Mouse (Mus musculus): ENCODE results near the gene Gns. TPM values are rescaled to one million over a fixed set of nuclear protein-coding genes. Genes with fewer than 3 reads are reported as not detected.

Gene Gns
- polyA plus RNA-seq, 1 experiment from 2014 or later = 38.8 TPM

Other genes with a start within 250 kb of the Gns start
- gene Tbc1d30, start 13.8 kb upstream of the Gns start, polyA plus RNA-seq (2014; fragmentation: Nextera tagmentation; extraction: Ambion mirVana) = 4.7 and 6.1 TPM in 2 replicates
- gene Rassf3, start 111.3 kb downstream of the Gns start, polyA plus RNA-seq (2014; fragmentation: Nextera tagmentation; extraction: Ambion mirVana) = 7.0 and 8.1 TPM in 2 replicates
- 36.4 and 38.3 TPM in 2 replicates for gene Tbk1, start 221.7 kb downstream of the Gns start, polyA plus RNA-seq (2014; fragmentation: Nextera tagmentation; extraction: Ambion mirVana)